In genomic region chr7:30971901-30972300, GRCm38 (mm10) we compare ENCODE assay signal across 11 mouse cellular contexts. TPM values are rescaled to one million over a fixed set of nuclear protein-coding genes. Genes with fewer than 3 reads are reported as not detected.
DNase-seq lines count a peak whose midpoint lies in the region; ATAC-seq lines count a peak whose summit lies in the region.
"Had no signal": no experiment of that assay in that cellular context is flagged by ENCODE, and none has a peak within 500 bp of the region (broad histone marks: within the 10 kb centered on the region; RNA-seq: fewer than 3 reads in every experiment).

No protein-coding gene starts in this region.

- H3K4me3 ChIP-seq in midbrain, embryonic 11.5 days (ENCODE audit: low read depth, low read length), result no peak overlapping the region
- H3K4me3 ChIP-seq in midbrain, embryonic 15.5 days, result no peak overlapping the region
- peak overlapping the region; percentile 67 for H3K4me3 ChIP-seq in intestine, embryonic 16.5 days (ENCODE audit: low read length)
- peak overlapping the region; percentile 50; the same call in 1 of the 2 replicates for H3K4me3 ChIP-seq in stomach, embryonic 14.5 days (ENCODE audit: low read depth, low read length)

- H3K27ac ChIP-seq in midbrain, embryonic 11.5 days (ENCODE audit: low read depth, low read length), result no peak overlapping the region
- no peak overlapping the region for H3K27ac ChIP-seq in midbrain, embryonic 15.5 days
- 0 out of 2 replicates have a peak overlapping the region, but pooled peaks have one; percentile 21 for H3K27ac ChIP-seq in intestine, embryonic 16.5 days (ENCODE audit: low read length)
- H3K27ac ChIP-seq in stomach, embryonic 14.5 days (ENCODE audit: low read length), result no peak overlapping the region

- H3K9ac ChIP-seq in midbrain, embryonic 11.5 days (ENCODE audit: low read length), result no peak overlapping the region
- no peak overlapping the region for H3K9ac ChIP-seq in midbrain, embryonic 15.5 days
- H3K9ac ChIP-seq in intestine, embryonic 16.5 days (ENCODE audit: low read depth, low read length), result peak overlapping the region; percentile 77
- no peak overlapping the region for H3K9ac ChIP-seq in stomach, embryonic 14.5 days (replicated peaks; ENCODE audit: low read depth, low read length)

- intact Hi-C loops in heart, postnatal 14 days (cut with DNase I), result loop anchor here (2.0 to 10.0 kb wide), 3 partner anchors 73 to 240 kb away; partner anchors contain the start of gene Fxyd5

- H3K9me3 ChIP-seq in midbrain, embryonic 11.5 days (ENCODE audit: control insufficient read depth, low read length), result no peaks in the 10 kb centered on the region
- no peaks in the 10 kb centered on the region for H3K9me3 ChIP-seq in midbrain, embryonic 15.5 days
- H3K9me3 ChIP-seq in intestine, embryonic 16.5 days (ENCODE audit: control insufficient read depth, low read length), result no peaks in the 10 kb centered on the region
- H3K9me3 ChIP-seq in stomach, embryonic 14.5 days (ENCODE audit: control insufficient read depth, low read depth, low read length), result no peaks in the 10 kb centered on the region

- no peaks in the 10 kb centered on the region for H3K36me3 ChIP-seq in midbrain, embryonic 11.5 days (ENCODE audit: control insufficient read depth, insufficient read depth, low read length)
- no peaks in the 10 kb centered on the region for H3K36me3 ChIP-seq in midbrain, embryonic 15.5 days (replicated peaks)
- H3K36me3 ChIP-seq in intestine, embryonic 16.5 days (ENCODE audit: control insufficient read depth, insufficient read depth, low read length), result peaks cover 3% of the 10 kb centered on the region; the same call in 1 of the 2 replicates
- H3K36me3 ChIP-seq in stomach, embryonic 14.5 days (ENCODE audit: control insufficient read depth, insufficient read depth, low read length), result 0 out of 2 replicates have a peak, but pooled peaks cover 7% of the 10 kb centered on the region

- H3K4me2 ChIP-seq in midbrain, embryonic 11.5 days, result no peak overlapping the region
- H3K4me2 ChIP-seq in midbrain, embryonic 15.5 days, result no peak overlapping the region
- peak overlapping the region; percentile 64 for H3K4me2 ChIP-seq in intestine, embryonic 16.5 days (ENCODE audit: low read depth, low read length)
- peak overlapping the region; percentile 53 for H3K4me2 ChIP-seq in stomach, embryonic 14.5 days (replicated peaks; ENCODE audit: low read depth, low read length)

- peaks cover 12% of the 10 kb centered on the region for H3K27me3 ChIP-seq in midbrain, embryonic 11.5 days (ENCODE audit: control insufficient read depth, insufficient read depth, low read length)
- peaks cover 20% of the 10 kb centered on the region for H3K27me3 ChIP-seq in midbrain, embryonic 15.5 days (replicated peaks)
- peaks cover 5% of the 10 kb centered on the region for H3K27me3 ChIP-seq in intestine, embryonic 16.5 days (replicated peaks; ENCODE audit: control insufficient read depth, insufficient read depth, low read length)
- H3K27me3 ChIP-seq in stomach, embryonic 14.5 days (ENCODE audit: control insufficient read depth, insufficient read depth, low read length), result no peaks in the 10 kb centered on the region
- H3K27me3 ChIP-seq: Patski had no signal

- peaks cover 10% of the 10 kb centered on the region; the same call in 1 of the 2 replicates for H3K4me1 ChIP-seq in midbrain, embryonic 11.5 days (ENCODE audit: control insufficient read depth, insufficient read depth, low read length)
- peaks cover 9% of the 10 kb centered on the region for H3K4me1 ChIP-seq in midbrain, embryonic 15.5 days
- H3K4me1 ChIP-seq in intestine, embryonic 16.5 days (ENCODE audit: control insufficient read depth, insufficient read depth, low read length), result peaks cover 13% of the 10 kb centered on the region; the same call in 1 of the 2 replicates
- no peaks in the 10 kb centered on the region for H3K4me1 ChIP-seq in stomach, embryonic 14.5 days (ENCODE audit: control insufficient read depth, insufficient read depth, low read length)

- WGBS in midbrain, embryonic 11.5 days, result 90% methylated on average over 15 of the region's 15 CpGs
- 94% methylated on average over 15 of the region's 15 CpGs for WGBS in midbrain, embryonic 15.5 days
- WGBS in intestine, embryonic 16.5 days, result 73% methylated on average over 15 of the region's 15 CpGs
- 87% methylated on average over 15 of the region's 15 CpGs for WGBS in stomach, embryonic 14.5 days

- no peak for ATAC-seq in midbrain, embryonic 11.5 days (ENCODE audit: low FRiP score)
- ATAC-seq in midbrain, embryonic 15.5 days (replicated peaks), result no peak
- no peak for ATAC-seq in intestine, embryonic 16.5 days
- ATAC-seq in stomach, embryonic 14.5 days (ENCODE audit: insufficient number of reproducible peaks, insufficient read depth, low FRiP score, low read depth), result no peak
- no peak for ATAC-seq in cerebellum, adult (ENCODE audit: insufficient number of reproducible peaks, low FRiP score, low TSS enrichment)
- ATAC-seq: Patski had no signal

- peak; percentile 88 for DNase-seq in heart, adult 11 months
- DNase-seq in heart, postnatal 14 days, result no peak
- peak; percentile 84 for DNase-seq in midbrain, embryonic 11.5 days (ENCODE audit: low spot score, missing footprints)
- DNase-seq in frontal cortex, postnatal 36 days (ENCODE audit: low spot score in 2 of 2), result no peak
- DNase-seq: heart, adult 18-20 months had no signal

RNA-seq across cellular contexts. Expression of gene Lsr, which starts 1.4 kb away (rescaled TPM):
- 1 to 10 TPM; 4.2 to 5.0 TPM for total RNA-seq in heart, postnatal 14 days (2021)
- 10.2 and 13.1 TPM in 2 replicates for polyA plus RNA-seq in midbrain, embryonic 11.5 days (2014; fragmentation: Nextera tagmentation; extraction: Ambion mirVana)
- 21.7 and 24.3 TPM in 2 replicates for polyA plus RNA-seq in midbrain, embryonic 15.5 days (2015; fragmentation: Nextera tagmentation; extraction: Ambion mirVana)
- polyA plus RNA-seq in intestine, embryonic 16.5 days (2015; fragmentation: Nextera tagmentation; extraction: Ambion mirVana), result 164 and 166 TPM in 2 replicates
- polyA plus RNA-seq in stomach, embryonic 14.5 days (2014; fragmentation: Nextera tagmentation; extraction: Ambion mirVana), result 70.5 and 79.5 TPM in 2 replicates

RNA-seq across cellular contexts. Expression of gene Fam187b, which starts 1.7 kb away (rescaled TPM):
- total RNA-seq in heart, postnatal 14 days (2021), result under 1 TPM in 1 of 2 experiments, not detected in 1; 0.60 TPM
- 0.25 and 0.62 TPM in 2 replicates for polyA plus RNA-seq in midbrain, embryonic 11.5 days (2014; fragmentation: Nextera tagmentation; extraction: Ambion mirVana)
- 0.23 and 0.68 TPM in 2 replicates for polyA plus RNA-seq in midbrain, embryonic 15.5 days (2015; fragmentation: Nextera tagmentation; extraction: Ambion mirVana)
- polyA plus RNA-seq in intestine, embryonic 16.5 days (2015; fragmentation: Nextera tagmentation; extraction: Ambion mirVana), result 12.8 and 13.7 TPM in 2 replicates
- polyA plus RNA-seq in stomach, embryonic 14.5 days (2014; fragmentation: Nextera tagmentation; extraction: Ambion mirVana), result 6.4 and 7.1 TPM in 2 replicates
- total RNA-seq: heart, adult 18-20 months had no signal

RNA-seq across cellular contexts. Expression of gene Usf2, which starts 15.3 kb away (rescaled TPM):
- total RNA-seq in heart, postnatal 14 days (2021), result 100 to 1,000 TPM in 1 of 2 experiments, 10 to 100 TPM in 1; 90.2 to 103 TPM
- 20.6 and 21.7 TPM in 2 replicates for polyA plus RNA-seq in midbrain, embryonic 11.5 days (2014; fragmentation: Nextera tagmentation; extraction: Ambion mirVana)
- polyA plus RNA-seq in midbrain, embryonic 15.5 days (2015; fragmentation: Nextera tagmentation; extraction: Ambion mirVana), result 32.3 and 32.6 TPM in 2 replicates
- 12.9 and 13.3 TPM in 2 replicates for polyA plus RNA-seq in intestine, embryonic 16.5 days (2015; fragmentation: Nextera tagmentation; extraction: Ambion mirVana)
- polyA plus RNA-seq in stomach, embryonic 14.5 days (2014; fragmentation: Nextera tagmentation; extraction: Ambion mirVana), result 21.4 and 29.1 TPM in 2 replicates

RNA-seq across cellular contexts. Expression of gene Hamp, which starts 28.1 kb away (rescaled TPM):
- 10 to 100 TPM in 1 of 2 experiments, 1 to 10 TPM in 1; 5.1 to 28.3 TPM for total RNA-seq in heart, postnatal 14 days (2021)
- polyA plus RNA-seq in midbrain, embryonic 11.5 days (2014; fragmentation: Nextera tagmentation; extraction: Ambion mirVana), result 0.40 TPM in 1 of 2 replicates, not detected in the other
- polyA plus RNA-seq in midbrain, embryonic 15.5 days (2015; fragmentation: Nextera tagmentation; extraction: Ambion mirVana), result not detected in 2 replicates
- not detected in 2 replicates for polyA plus RNA-seq in intestine, embryonic 16.5 days (2015; fragmentation: Nextera tagmentation; extraction: Ambion mirVana)
- not detected in 2 replicates for polyA plus RNA-seq in stomach, embryonic 14.5 days (2014; fragmentation: Nextera tagmentation; extraction: Ambion mirVana)
- total RNA-seq: layer of hippocampus, postnatal 14 days had no signal
- polyA plus RNA-seq: Patski had no signal

RNA-seq across cellular contexts. Expression of gene Hamp2, which starts 47.4 kb away (rescaled TPM):
- 1 to 10 TPM; 1.9 to 5.4 TPM for total RNA-seq in heart, postnatal 14 days (2021)
- not detected in 2 replicates for polyA plus RNA-seq in midbrain, embryonic 11.5 days (2014; fragmentation: Nextera tagmentation; extraction: Ambion mirVana)
- 0.49 TPM in 1 of 2 replicates, not detected in the other for polyA plus RNA-seq in midbrain, embryonic 15.5 days (2015; fragmentation: Nextera tagmentation; extraction: Ambion mirVana)
- not detected in 2 replicates for polyA plus RNA-seq in intestine, embryonic 16.5 days (2015; fragmentation: Nextera tagmentation; extraction: Ambion mirVana)
- not detected in 2 replicates for polyA plus RNA-seq in stomach, embryonic 14.5 days (2014; fragmentation: Nextera tagmentation; extraction: Ambion mirVana)
- total RNA-seq: layer of hippocampus, postnatal 14 days had no signal
- polyA plus RNA-seq: Patski had no signal

Comparison
In these comparisons a context has a peak if more than half of its experiments do, and no peak if none do; other contexts are left out.
1. DNase-seq: peak in heart, adult 11 months (single experiment) and midbrain, embryonic 11.5 days (single experiment); none in heart, postnatal 14 days (0 of 2) and frontal cortex, postnatal 36 days (0 of 2).
2. H3K4me2 ChIP-seq: peak in intestine, embryonic 16.5 days (single experiment) and stomach, embryonic 14.5 days (single experiment); none in midbrain, embryonic 11.5 days (single experiment) and midbrain, embryonic 15.5 days (single experiment).
3. H3K4me3 ChIP-seq: peak in intestine, embryonic 16.5 days (single experiment) and stomach, embryonic 14.5 days (single experiment); none in midbrain, embryonic 11.5 days (single experiment) and midbrain, embryonic 15.5 days (single experiment).